Comparison of ENCODE assay signal across 17 mouse cellular contexts in genomic region chr10:46828164-46828563, GRCm38 (mm10).
DNase-seq lines count a peak whose midpoint lies in the region; ATAC-seq and TF ChIP-seq lines count a peak whose summit lies in the region.
"Had no signal": no experiment of that assay in that cellular context is flagged by ENCODE, and none has a peak within 500 bp of the region (broad histone marks: within the 10 kb centered on the region; RNA-seq: fewer than 3 reads in every experiment).

No protein-coding gene starts in this region.

- DNase-seq in embryo, embryonic 10 days (ENCODE audit: low spot score): peak; percentile 4
- DNase-seq in embryo, embryonic 9.5 days (ENCODE audit: extremely low spot score): no peak
- no peak for DNase-seq in right cerebral cortex, adult 2 months (ENCODE audit: low spot score in 2 of 2)
- DNase-seq in stomach, postnatal 0 days (ENCODE audit: low spot score): no peak
- DNase-seq in kidney, adult 18-20 months: no peak
- DNase-seq: cerebellum, adult 11 months; cerebellum, postnatal 36 days; kidney, adult 2 months; kidney, postnatal 36 days; lung, postnatal 10 days; thymus, postnatal 14 days had no signal

- H3K4me3 ChIP-seq in neural tube, embryonic 14.5 days (ENCODE audit: low read depth, low read length): no peak overlapping the region
- no peak overlapping the region for H3K4me3 ChIP-seq in neural tube, embryonic 15.5 days (replicated peaks)
- no peak overlapping the region for H3K4me3 ChIP-seq in midbrain, embryonic 12.5 days
- no peak overlapping the region for H3K4me3 ChIP-seq in stomach, postnatal 0 days (ENCODE audit: low read depth, low read length)
- H3K4me3 ChIP-seq: heart, embryonic 12.5 days; neural tube, embryonic 12.5 days had no signal

- no peaks in the 10 kb centered on the region for H3K27me3 ChIP-seq in neural tube, embryonic 14.5 days (ENCODE audit: control insufficient read depth, insufficient read depth, low read length)
- H3K27me3 ChIP-seq in neural tube, embryonic 15.5 days (replicated peaks): no peaks in the 10 kb centered on the region
- H3K27me3 ChIP-seq in midbrain, embryonic 12.5 days: no peaks in the 10 kb centered on the region
- H3K27me3 ChIP-seq in stomach, postnatal 0 days (ENCODE audit: control insufficient read depth, insufficient read depth, low read length): no peaks in the 10 kb centered on the region
- H3K27me3 ChIP-seq: heart, embryonic 12.5 days; neural tube, embryonic 12.5 days had no signal

- peak overlapping the region; percentile 34; the same call in 1 of the 2 replicates for H3K27ac ChIP-seq in neural tube, embryonic 14.5 days (ENCODE audit: low read depth, low read length)
- no peak overlapping the region for H3K27ac ChIP-seq in neural tube, embryonic 15.5 days (replicated peaks)
- H3K27ac ChIP-seq in midbrain, embryonic 12.5 days (replicated peaks): peak overlapping the region; percentile 35
- no peak overlapping the region for H3K27ac ChIP-seq in stomach, postnatal 0 days (replicated peaks)
- H3K27ac ChIP-seq: liver, embryonic 14.5 days; neural tube, embryonic 12.5 days had no signal

- no peaks in the 10 kb centered on the region for H3K36me3 ChIP-seq in neural tube, embryonic 14.5 days (ENCODE audit: control insufficient read depth, insufficient read depth, low read length)
- no peaks in the 10 kb centered on the region for H3K36me3 ChIP-seq in neural tube, embryonic 15.5 days
- H3K36me3 ChIP-seq in midbrain, embryonic 12.5 days: no peaks in the 10 kb centered on the region
- H3K36me3 ChIP-seq in stomach, postnatal 0 days (ENCODE audit: control insufficient read depth, insufficient read depth, low read length): no peaks in the 10 kb centered on the region
- H3K36me3 ChIP-seq: heart, embryonic 12.5 days; neural tube, embryonic 12.5 days had no signal

- no peak for ATAC-seq in neural tube, embryonic 14.5 days (ENCODE audit: low read depth)
- no peak for ATAC-seq in neural tube, embryonic 15.5 days (ENCODE audit: low FRiP score)
- ATAC-seq in midbrain, embryonic 12.5 days (ENCODE audit: low FRiP score, low read depth): peak; percentile 24
- no peak for ATAC-seq in stomach, postnatal 0 days (ENCODE audit: low FRiP score, low TSS enrichment)

- no peak for TF ChIP-seq CTCF in stomach, postnatal 0 days (IDR thresholded peaks at IDR 0.05; ENCODE audit: low read depth)

- H3K4me2 ChIP-seq in neural tube, embryonic 14.5 days (ENCODE audit: low read depth, low read length): no peak overlapping the region
- no peak overlapping the region for H3K4me2 ChIP-seq in neural tube, embryonic 15.5 days
- H3K4me2 ChIP-seq in midbrain, embryonic 12.5 days (replicated peaks): no peak overlapping the region
- H3K4me2 ChIP-seq in stomach, postnatal 0 days (replicated peaks; ENCODE audit: low read depth): no peak overlapping the region
- H3K4me2 ChIP-seq: heart, embryonic 12.5 days; neural tube, embryonic 12.5 days had no signal

- no peak overlapping the region for H3K9ac ChIP-seq in neural tube, embryonic 14.5 days (replicated peaks; ENCODE audit: low read depth, low read length)
- no peak overlapping the region for H3K9ac ChIP-seq in neural tube, embryonic 15.5 days (replicated peaks)
- no peak overlapping the region for H3K9ac ChIP-seq in midbrain, embryonic 12.5 days (replicated peaks)
- H3K9ac ChIP-seq in stomach, postnatal 0 days (ENCODE audit: low read length): no peak overlapping the region
- H3K9ac ChIP-seq: heart, embryonic 12.5 days; liver, embryonic 14.5 days; neural tube, embryonic 12.5 days had no signal

- H3K4me1 ChIP-seq in neural tube, embryonic 14.5 days (ENCODE audit: control insufficient read depth, insufficient read depth, low read length): no peaks in the 10 kb centered on the region
- no peaks in the 10 kb centered on the region for H3K4me1 ChIP-seq in neural tube, embryonic 15.5 days
- H3K4me1 ChIP-seq in midbrain, embryonic 12.5 days: peaks cover 8% of the 10 kb centered on the region
- H3K4me1 ChIP-seq in stomach, postnatal 0 days (replicated peaks; ENCODE audit: control insufficient read depth, insufficient read depth): no peaks in the 10 kb centered on the region
- H3K4me1 ChIP-seq: heart, embryonic 12.5 days; neural tube, embryonic 12.5 days had no signal

- TF ChIP-seq EP300 in stomach, postnatal 0 days (optimal IDR thresholded peaks at IDR 0.05): no peak

- WGBS in neural tube, embryonic 14.5 days: 40% methylated on average over 2 of the region's 2 CpGs
- WGBS in neural tube, embryonic 15.5 days: 42% methylated on average over 2 of the region's 2 CpGs
- WGBS in midbrain, embryonic 12.5 days: 20% methylated on average over 2 of the region's 2 CpGs
- WGBS in stomach, postnatal 0 days: 57% methylated on average over 2 of the region's 2 CpGs

- no peaks in the 10 kb centered on the region for H3K9me3 ChIP-seq in neural tube, embryonic 14.5 days (ENCODE audit: control insufficient read depth, low read length)
- H3K9me3 ChIP-seq in neural tube, embryonic 15.5 days (replicated peaks): no peaks in the 10 kb centered on the region
- H3K9me3 ChIP-seq in midbrain, embryonic 12.5 days: no peaks in the 10 kb centered on the region
- H3K9me3 ChIP-seq in stomach, postnatal 0 days (ENCODE audit: control insufficient read depth, low read length): no peaks in the 10 kb centered on the region
- H3K9me3 ChIP-seq: heart, embryonic 12.5 days; neural tube, embryonic 12.5 days had no signal

Comparison
In these comparisons a context has a peak if more than half of its experiments do, and no peak if none do; other contexts are left out.
1. H3K27ac ChIP-seq: peak in neural tube, embryonic 14.5 days (single experiment) and midbrain, embryonic 12.5 days (single experiment); none in neural tube, embryonic 15.5 days (single experiment) and stomach, postnatal 0 days (single experiment).